In the genomic region with DNA sequence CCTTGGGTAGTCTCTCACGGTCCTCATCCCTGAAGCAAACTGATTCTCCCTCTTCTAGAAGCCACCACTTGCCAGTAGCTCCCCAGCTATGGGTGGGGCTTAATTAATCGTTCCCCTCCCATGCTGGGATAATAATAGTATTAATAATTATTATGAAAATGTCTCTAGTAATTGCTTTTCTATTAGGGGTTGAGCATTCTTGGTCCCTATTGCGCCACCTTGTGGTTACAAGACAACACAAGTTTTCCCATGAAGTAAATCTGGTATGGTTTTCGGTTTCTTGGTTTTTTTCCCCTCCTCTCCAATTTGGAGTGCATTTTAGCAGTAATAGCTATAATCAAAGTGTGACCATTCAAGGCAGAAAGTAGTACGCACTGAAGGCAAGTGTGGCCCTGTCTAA, we compare ENCODE assay signal across 9 mouse cellular contexts. TPM values are rescaled to one million over a fixed set of nuclear protein-coding genes. Genes with fewer than 3 reads are reported as not detected.
A peak's percentile ranks its signal among the peaks of the same experiment; 100 is the strongest.
DNase-seq lines count a peak whose midpoint lies in the region; ATAC-seq and TF ChIP-seq lines count a peak whose summit lies in the region.
"Had no signal": no experiment of that assay in that cellular context is flagged by ENCODE, and none has a peak within 500 bp of the region (broad histone marks: within the 10 kb centered on the region; RNA-seq: fewer than 3 reads in every experiment).

No protein-coding gene starts in this region.

- no peaks in the 10 kb centered on the region for H3K27me3 ChIP-seq in cerebellum, adult 2 months (ENCODE audit: control insufficient read depth, insufficient read depth, low read length)
- H3K27me3 ChIP-seq in E14TG2a.4 (ENCODE audit: insufficient read depth, low read length), result peaks cover 3% of the 10 kb centered on the region
- H3K27me3 ChIP-seq in small intestine, adult 2 months (ENCODE audit: control insufficient read depth, insufficient read depth, low read length), result no peaks in the 10 kb centered on the region
- no peaks in the 10 kb centered on the region for H3K27me3 ChIP-seq in forebrain, embryonic 13.5 days
- H3K27me3 ChIP-seq: limb, embryonic 12.5 days had no signal

- no peak overlapping the region for H3K9ac ChIP-seq in forebrain, embryonic 13.5 days
- H3K9ac ChIP-seq: limb, embryonic 12.5 days had no signal

- H3K4me2 ChIP-seq in forebrain, embryonic 13.5 days, result no peak overlapping the region
- H3K4me2 ChIP-seq: limb, embryonic 12.5 days had no signal

- TF ChIP-seq POLR2A in cerebellum, adult 2 months (IDR thresholded peaks at IDR 0.05; ENCODE audit: borderline replicate concordance, insufficient read depth, low read length), result no peak
- TF ChIP-seq POLR2A in small intestine, adult 2 months (IDR thresholded peaks at IDR 0.05; ENCODE audit: low read depth, low read length), result no peak

- no peak overlapping the region for H3K27ac ChIP-seq in cerebellum, adult 2 months (ENCODE audit: insufficient read depth, low read length)
- no peak overlapping the region for H3K27ac ChIP-seq in small intestine, adult 2 months (ENCODE audit: insufficient read depth, low read depth, low read length)
- H3K27ac ChIP-seq in forebrain, embryonic 13.5 days, result no peak overlapping the region
- H3K27ac ChIP-seq: limb, embryonic 12.5 days had no signal

- 39% methylated on average over 5 of the region's 5 CpGs for WGBS in cerebellum, adult 2 months
- WGBS in small intestine, adult 2 months, result 38% methylated on average over 5 of the region's 5 CpGs
- whole genome bisulfite sequencing in forebrain, embryonic 13.5 days, result 54% methylated on average over 5 of the region's 5 CpGs

- no peak for ATAC-seq in forebrain, embryonic 13.5 days

- no peaks in the 10 kb centered on the region for H3K4me1 ChIP-seq in cerebellum, adult 2 months (ENCODE audit: control insufficient read depth, insufficient read depth, low read length)
- peaks cover 13% of the 10 kb centered on the region for H3K4me1 ChIP-seq in E14TG2a.4 (replicated peaks; ENCODE audit: low read depth, low read length)
- no peaks in the 10 kb centered on the region for H3K4me1 ChIP-seq in small intestine, adult 2 months (ENCODE audit: control insufficient read depth, insufficient read depth, insufficient read length, low read length)
- no peaks in the 10 kb centered on the region for H3K4me1 ChIP-seq in forebrain, embryonic 13.5 days
- H3K4me1 ChIP-seq: limb, embryonic 12.5 days had no signal

- H3K36me3 ChIP-seq in E14TG2a.4 (ENCODE audit: insufficient read depth, low read length), result no peaks in the 10 kb centered on the region
- no peaks in the 10 kb centered on the region for H3K36me3 ChIP-seq in small intestine, adult 2 months (ENCODE audit: control insufficient read depth, insufficient read depth, low read length)
- H3K36me3 ChIP-seq in forebrain, embryonic 13.5 days (ENCODE audit: poor library complexity, severe bottlenecking), result no peaks in the 10 kb centered on the region
- H3K36me3 ChIP-seq: limb, embryonic 12.5 days had no signal

- intact Hi-C loops in heart, postnatal 36 days (cut with DNase I), result loop anchor here (1.0 to 10.0 kb wide), 5 partner anchors 405 to 667 kb away; no protein-coding TSS in a partner anchor

- no peak overlapping the region for H3K4me3 ChIP-seq in cerebellum, adult 2 months (replicated peaks; ENCODE audit: insufficient read depth, low read depth, low read length)
- H3K4me3 ChIP-seq in E14TG2a.4 (replicated peaks; ENCODE audit: low read length), result no peak overlapping the region
- no peak overlapping the region for H3K4me3 ChIP-seq in small intestine, adult 2 months (ENCODE audit: low read depth, low read length)
- no peak overlapping the region for H3K4me3 ChIP-seq in forebrain, embryonic 13.5 days
- H3K4me3 ChIP-seq: limb, embryonic 12.5 days had no signal

- no peak for TF ChIP-seq CTCF in cerebellum, adult 2 months (IDR thresholded peaks at IDR 0.05; ENCODE audit: borderline replicate concordance, insufficient read depth, low read depth, low read length)
- peak; percentile 47 for TF ChIP-seq CTCF in E14TG2a.4 (conservative IDR thresholded peaks at IDR 0.05; ENCODE audit: low read length)
- peak; percentile 16; the same call in 1 of the 2 replicates for TF ChIP-seq CTCF in small intestine, adult 2 months (IDR thresholded peaks at IDR 0.05; ENCODE audit: extremely low read depth, insufficient read length, insufficient replicate concordance, low read depth, low read length)

- 0 out of 2 replicates have a peak, but pooled peaks cover 5% of the 10 kb centered on the region for H3K9me3 ChIP-seq in E14TG2a.4 (ENCODE audit: low read length)
- H3K9me3 ChIP-seq in forebrain, embryonic 13.5 days (replicated peaks), result no peaks in the 10 kb centered on the region
- H3K9me3 ChIP-seq: limb, embryonic 12.5 days had no signal

- DNase-seq in cerebellum, postnatal 10 days, result peak; percentile 65 to 79
- no peak for DNase-seq in cerebellum, adult 2 months
- DNase-seq in layer of hippocampus, postnatal 10 days (ENCODE audit: low spot score in 2 of 2), result peak; percentile 54 to 55
- DNase-seq in layer of hippocampus, adult 9-10 months (ENCODE audit: low spot score), result no peak
- peak; percentile 31 to 41 for DNase-seq in heart, postnatal 36 days

RNA-seq across cellular contexts. Expression of gene Kcnj2, which starts 23.8 kb away (rescaled TPM):
- 2.7 and 3.8 TPM in 2 replicates for polyA plus RNA-seq in cerebellum, adult 2 months (2012; rRNA removed)
- total RNA-seq in layer of hippocampus, postnatal 10 days (2021), result 1 to 10 TPM; 5.4 to 5.9 TPM
- total RNA-seq in heart, postnatal 36 days (2021), result 10 to 100 TPM; 43.6 to 46.8 TPM
- 0.36 and 0.47 TPM in 2 replicates for polyA plus RNA-seq in small intestine, adult 2 months (2012; rRNA removed)
- polyA plus RNA-seq in forebrain, embryonic 13.5 days (2015; fragmentation: Nextera tagmentation; extraction: Ambion mirVana), result 0.62 and 0.81 TPM in 2 replicates

Comparison
In these comparisons a context has a peak if more than half of its experiments do, and no peak if none do; other contexts are left out.
1. DNase-seq: peak in cerebellum, postnatal 10 days (2 of 2), layer of hippocampus, postnatal 10 days (2 of 2) and heart, postnatal 36 days (2 of 2); none in cerebellum, adult 2 months (0 of 2) and layer of hippocampus, adult 9-10 months (single experiment).